Mouse (Mus musculus) hindbrain, embryonic 16.5 days (tissue): Measurements from ENCODE around the gene Foxi2. TPM values are rescaled to one million over a fixed set of nuclear protein-coding genes. Genes with fewer than 3 reads are reported as not detected.

Experiments
- ATAC-seq: fragments of 200-750 bp; cut with Nextera tagmentation; 2 replicates; pipeline ENCODE4 v1.8.0; 2017; ENCODE audit warnings: moderate TSS enrichment, moderate library complexity
- H3K27ac ChIP-seq: fragments of 300-500 bp; sonication (generic); 2 replicates; pipeline ENCODE4 v1.5.1; 2014; ENCODE audit warnings: low read depth, mild to moderate bottlenecking, control low read depth, low read length, moderate library complexity
- H3K27me3 ChIP-seq: fragments of 300-500 bp; sonication (generic); replicated peaks from 2 replicates; pipeline ENCODE4 v1.6.1; 2014; ENCODE audit warnings: low read length; ENCODE audit not compliant: control insufficient read depth, insufficient read depth
- H3K36me3 ChIP-seq: fragments of 300-500 bp; sonication (generic); 2 replicates; pipeline ENCODE4 v1.6.1; 2014; ENCODE audit warnings: mild to moderate bottlenecking, low read length, moderate library complexity, mixed read lengths; ENCODE audit not compliant: control insufficient read depth, insufficient read depth
- H3K4me1 ChIP-seq: fragments of 300-500 bp; sonication (generic); 2 replicates; pipeline ENCODE4 v1.6.1; 2014; ENCODE audit warnings: low read depth, low read length; ENCODE audit not compliant: control insufficient read depth, insufficient read depth
- H3K4me2 ChIP-seq: fragments of 300-500 bp; sonication (generic); 2 replicates; pipeline ENCODE4 v1.6.1; 2014; ENCODE audit warnings: mild to moderate bottlenecking, low read length, control low read depth, moderate library complexity
- H3K4me3 ChIP-seq: fragments of 300-500 bp; sonication (generic); 2 replicates; pipeline ENCODE4 v1.5.1; 2014; ENCODE audit warnings: mild to moderate bottlenecking, low read length, control low read depth, moderate library complexity
- H3K9ac ChIP-seq: fragments of 300-500 bp; sonication (generic); 2 replicates; pipeline ENCODE4 v1.6.1; 2014; ENCODE audit warnings: low read depth, mild to moderate bottlenecking, control low read depth, low read length, moderate library complexity
- H3K9me3 ChIP-seq: fragments of 300-500 bp; sonication (generic); 2 replicates; pipeline ENCODE4 v1.6.1; 2014; ENCODE audit warnings: mild to moderate bottlenecking, low read length, moderate library complexity; ENCODE audit not compliant: control insufficient read depth
- WGBS: fragments of 180-500 bp; shearing (Covaris S2); extraction: QIAGEN DNeasy Blood & Tissue Kit; methylation state at CpG from one replicate; pipeline ENCODE4 v1.1.7; 2014; 5-methylcytosine and 5-hydroxymethylcytosine counted together
- polyA plus RNA-seq: library from polyadenylated mRNA; unstranded; fragments of >200 nt; fragmentation: Nextera tagmentation; extraction: Ambion mirVana; gene quantifications from 2 replicates; pipeline ENCODE4 v1.2.1, GENCODE M21; 2015

Foxi2 gene
- polyA plus RNA-seq, result 0.09 TPM in 1 of 2 replicates, not detected in the other

DNA sequence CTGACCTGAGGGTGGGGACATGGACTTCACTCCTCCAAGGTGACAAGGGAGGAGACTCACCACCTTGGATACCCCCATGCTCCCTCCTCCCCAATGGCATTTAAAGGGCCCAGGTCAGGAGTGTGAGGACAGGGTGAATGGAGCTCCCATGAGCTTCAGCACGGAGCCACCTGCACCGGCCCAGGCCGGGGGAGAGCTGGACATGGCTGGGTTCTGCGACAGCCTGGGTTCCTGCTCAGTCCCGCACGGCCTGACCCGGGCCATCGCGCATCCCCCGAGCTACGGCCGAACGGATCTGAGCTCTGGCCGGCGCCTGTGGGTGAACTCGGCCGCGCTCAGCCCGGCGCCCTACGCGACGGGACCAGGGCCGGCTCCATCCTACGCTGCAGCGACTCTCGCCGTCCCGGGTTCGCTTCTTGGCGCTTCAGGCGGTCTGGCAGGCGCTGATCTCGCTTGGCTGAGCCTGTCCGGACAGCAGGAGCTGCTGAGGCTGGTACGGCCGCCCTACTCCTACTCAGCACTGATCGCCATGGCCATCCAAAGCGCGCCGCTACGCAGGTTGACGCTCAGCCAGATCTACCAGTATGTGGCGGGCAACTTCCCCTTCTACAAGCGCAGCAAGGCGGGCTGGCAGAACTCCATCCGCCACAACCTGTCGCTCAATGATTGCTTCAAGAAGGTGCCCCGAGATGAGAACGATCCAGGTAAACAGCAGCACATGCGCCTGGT lies at the start of gene Foxi2:
TSS of gene Foxi2 (plus strand) at position 72 of the 729 bp plus-strand sequence.
- Histone ChIP-seq H3K27me3 (peaks cover 28% of the 10 kb centered on the region), H3K4me1 (peaks cover 5% of the 10 kb centered on the region), H3K4me2 (peak within 1 kb of the TSS; percentile 71), H3K27ac (no peak within 1 kb of the TSS), H3K4me3 (peak within 1 kb of the TSS; percentile 41), H3K36me3 (no peaks in the 10 kb centered on the region), H3K9ac (peak within 1 kb of the TSS; percentile 57), H3K9me3 (no peaks in the 10 kb centered on the region)
- ATAC-seq, result 0 out of 2 replicates have a peak, but pooled peaks have one; percentile 37
- 3% methylated on average over 47 of the region's 51 CpGs for WGBS

DNA sequence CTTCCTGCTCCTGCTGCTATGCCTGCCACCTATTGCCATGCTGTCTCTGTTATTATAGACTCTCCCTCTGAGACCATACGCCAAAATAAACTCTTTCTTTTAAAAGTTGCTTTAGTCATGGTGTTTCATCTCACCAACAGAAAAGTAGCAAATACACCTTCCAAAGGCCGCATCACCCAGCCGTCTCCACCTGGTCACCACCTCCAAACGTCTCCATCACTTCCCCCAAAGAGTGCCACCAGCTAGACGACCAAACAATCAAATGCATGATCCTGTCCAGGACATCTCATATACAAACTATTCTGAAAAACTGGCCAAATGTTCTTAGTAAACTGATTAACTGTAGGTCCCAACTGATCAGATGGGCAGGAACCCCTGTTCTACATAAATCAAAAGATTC lies 45.5 kb upstream of the Foxi2 start:
- WGBS, result 95% methylated on average over 5 of the region's 5 CpGs
- no peak for ATAC-seq
- Histone ChIP-seq H3K4me3 (no peak overlapping the region), H3K4me1 (no peaks in the 10 kb centered on the region), H3K36me3 (no peaks in the 10 kb centered on the region), H3K9ac (no peak overlapping the region), H3K27me3 (no peaks in the 10 kb centered on the region), H3K27ac (no peak overlapping the region), H3K9me3 (no peaks in the 10 kb centered on the region), H3K4me2 (no peak overlapping the region)

DNA sequence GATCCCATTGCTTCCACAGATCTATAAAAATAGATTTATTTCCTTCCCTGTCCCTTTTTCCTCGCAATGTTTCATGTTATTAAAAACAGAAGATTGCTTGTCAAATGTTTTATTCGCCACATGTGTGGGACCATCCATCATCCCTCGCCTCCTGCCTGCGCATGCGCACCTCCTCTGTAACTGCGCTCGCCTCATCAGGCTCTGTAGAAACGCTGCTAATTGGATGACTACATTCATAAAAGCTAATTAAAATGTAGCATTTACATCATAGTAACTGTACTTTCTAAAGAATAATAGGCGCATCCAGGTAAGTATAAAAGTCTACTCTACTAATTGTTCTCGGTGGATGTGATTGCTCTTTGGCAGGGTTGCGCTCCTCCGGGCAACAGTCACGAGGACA lies 34.1 kb upstream of the Foxi2 start:
- Histone ChIP-seq H3K9ac (no peak overlapping the region), H3K4me3 (no peak overlapping the region), H3K27me3 (no peaks in the 10 kb centered on the region), H3K36me3 (no peaks in the 10 kb centered on the region), H3K4me2 (peak overlapping the region; percentile 20), H3K27ac (no peak overlapping the region), H3K4me1 (no peaks in the 10 kb centered on the region), H3K9me3 (no peaks in the 10 kb centered on the region)
- 64% methylated on average over 13 of the region's 13 CpGs for WGBS
- no peak for ATAC-seq

GRCm38 (mm10) chr7:135376932-135377331 lies 33.2 kb upstream of the Foxi2 start:
- H3K4me2 ChIP-seq, result no peak overlapping the region
- no peaks in the 10 kb centered on the region for H3K4me1 ChIP-seq
- H3K27ac ChIP-seq, result no peak overlapping the region
- no peak overlapping the region for H3K4me3 ChIP-seq
- H3K27me3 ChIP-seq, result no peaks in the 10 kb centered on the region
- no peaks in the 10 kb centered on the region for H3K36me3 ChIP-seq
- no peak overlapping the region for H3K9ac ChIP-seq
- no peaks in the 10 kb centered on the region for H3K9me3 ChIP-seq
- WGBS, result 66% methylated on average over 5 of the region's 5 CpGs
- ATAC-seq, result no peak

- no peaks in the 10 kb centered on the region for H3K4me1 ChIP-seq
- H3K9me3 ChIP-seq, result no peaks in the 10 kb centered on the region
- H3K4me3 ChIP-seq, result no peak overlapping the region
- no peak overlapping the region for H3K4me2 ChIP-seq
- no peaks in the 10 kb centered on the region for H3K36me3 ChIP-seq
- no peak for ATAC-seq
- no peak overlapping the region for H3K9ac ChIP-seq
- 88% methylated on average over 5 of the region's 5 CpGs for WGBS
- H3K27ac ChIP-seq, result no peak overlapping the region
- H3K27me3 ChIP-seq, result no peaks in the 10 kb centered on the region
Measured at GRCm38 (mm10) chr7:135378331-135378730, 31.8 kb upstream of the Foxi2 start.

- no peaks in the 10 kb centered on the region for H3K9me3 ChIP-seq
- no peak overlapping the region for H3K9ac ChIP-seq
- H3K36me3 ChIP-seq, result no peaks in the 10 kb centered on the region
- no peak for ATAC-seq
- no peaks in the 10 kb centered on the region for H3K4me1 ChIP-seq
- H3K27me3 ChIP-seq, result peaks cover 2% of the 10 kb centered on the region; the same call in 1 of the 2 replicates
- H3K4me2 ChIP-seq, result no peak overlapping the region
- 60% methylated on average over 3 of the region's 3 CpGs for WGBS
- no peak overlapping the region for H3K27ac ChIP-seq
- no peak overlapping the region for H3K4me3 ChIP-seq
Measured at GRCm38 (mm10) chr7:135389039-135389438, 21.1 kb upstream of the Foxi2 start.

- H3K4me2 ChIP-seq, result no peak overlapping the region
- no peaks in the 10 kb centered on the region for H3K36me3 ChIP-seq
- no peak overlapping the region for H3K27ac ChIP-seq
- H3K4me1 ChIP-seq, result no peaks in the 10 kb centered on the region
- H3K4me3 ChIP-seq, result no peak overlapping the region
- H3K9me3 ChIP-seq, result no peaks in the 10 kb centered on the region
- peaks cover 2% of the 10 kb centered on the region; the same call in 1 of the 2 replicates for H3K27me3 ChIP-seq
- H3K9ac ChIP-seq, result no peak overlapping the region
- 10% methylated on average over 5 of the region's 5 CpGs for WGBS
- no peak for ATAC-seq
Measured at GRCm38 (mm10) chr7:135392949-135393542, 17.1 kb upstream of the Foxi2 start.

- H3K4me3 ChIP-seq, result no peak overlapping the region
- no peak overlapping the region for H3K9ac ChIP-seq
- no peaks in the 10 kb centered on the region for H3K36me3 ChIP-seq
- H3K4me2 ChIP-seq, result no peak overlapping the region
- peaks cover 2% of the 10 kb centered on the region; the same call in 1 of the 2 replicates for H3K27me3 ChIP-seq
- H3K9me3 ChIP-seq, result no peaks in the 10 kb centered on the region
- H3K27ac ChIP-seq, result no peak overlapping the region
- H3K4me1 ChIP-seq, result no peaks in the 10 kb centered on the region
- ATAC-seq, result no peak
- 86% methylated on average over 3 of the region's 3 CpGs for WGBS
Measured at GRCm38 (mm10) chr7:135394436-135394835, 15.7 kb upstream of the Foxi2 start.

DNA sequence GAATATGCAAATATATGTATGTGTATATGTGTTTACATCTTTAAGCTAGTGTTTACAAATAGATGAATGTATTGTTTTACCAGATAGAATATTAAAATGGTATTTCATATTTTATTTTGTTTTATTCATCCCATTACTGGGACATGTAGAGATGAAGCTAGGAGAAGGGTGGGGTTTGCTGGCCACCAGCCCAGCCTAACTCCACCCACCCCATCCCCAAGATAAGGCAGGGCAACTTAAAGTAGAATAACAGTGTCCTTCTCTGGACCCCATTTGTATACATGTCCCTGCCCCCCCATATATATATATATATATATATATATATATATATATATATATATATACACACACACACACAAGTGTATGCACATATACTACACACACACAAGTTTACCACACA lies 14.9 kb upstream of the Foxi2 start:
- H3K27me3 ChIP-seq, result peaks cover 2% of the 10 kb centered on the region; the same call in 1 of the 2 replicates
- no peak overlapping the region for H3K4me2 ChIP-seq
- no peak overlapping the region for H3K27ac ChIP-seq
- H3K9ac ChIP-seq, result no peak overlapping the region
- H3K4me1 ChIP-seq, result no peaks in the 10 kb centered on the region
- H3K36me3 ChIP-seq, result no peaks in the 10 kb centered on the region
- no peak for ATAC-seq
- no peak overlapping the region for H3K4me3 ChIP-seq
- H3K9me3 ChIP-seq, result no peaks in the 10 kb centered on the region
